Mouse (Mus musculus): ENCODE results near the gene Schip1.

Gene Schip1

GRCm38 (mm10) chr3:68398691-68399090, 334.1 kb downstream of the Schip1 start:
- DNase-seq = no peak

- DNase-seq = no peak
Observed at GRCm38 (mm10) chr3:68400121-68400520, 335.5 kb downstream of the Schip1 start.

- no peak for DNase-seq
Observed at GRCm38 (mm10) chr3:68403343-68403742, 338.7 kb downstream of the Schip1 start.

- DNase-seq = no peak
Observed at GRCm38 (mm10) chr3:68403783-68404217, 339.2 kb downstream of the Schip1 start.

GRCm38 (mm10) chr3:68405724-68406123, 341.1 kb downstream of the Schip1 start:
- DNase-seq = no peak

DNA sequence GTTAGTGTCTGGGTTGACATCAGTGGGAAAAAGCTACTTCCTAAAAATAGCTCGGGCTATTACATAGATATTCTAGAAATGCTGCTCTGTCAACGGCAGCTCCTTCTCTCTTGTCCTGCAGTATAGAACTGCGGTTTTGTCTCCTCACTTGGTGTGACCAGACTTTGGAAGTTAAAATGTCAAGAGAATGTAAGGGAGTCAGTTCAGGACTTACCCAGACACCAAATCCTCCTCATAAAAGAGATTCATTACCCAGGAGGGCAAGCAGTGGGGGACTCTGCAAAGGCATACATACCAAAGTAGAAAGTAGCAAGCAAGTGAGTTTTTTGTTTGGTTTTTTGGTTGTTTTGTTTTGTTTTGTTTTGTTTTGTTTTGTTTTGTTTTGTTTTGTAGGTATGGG, 347.7 kb downstream of the Schip1 start:
- DNase-seq = no peak

DNA sequence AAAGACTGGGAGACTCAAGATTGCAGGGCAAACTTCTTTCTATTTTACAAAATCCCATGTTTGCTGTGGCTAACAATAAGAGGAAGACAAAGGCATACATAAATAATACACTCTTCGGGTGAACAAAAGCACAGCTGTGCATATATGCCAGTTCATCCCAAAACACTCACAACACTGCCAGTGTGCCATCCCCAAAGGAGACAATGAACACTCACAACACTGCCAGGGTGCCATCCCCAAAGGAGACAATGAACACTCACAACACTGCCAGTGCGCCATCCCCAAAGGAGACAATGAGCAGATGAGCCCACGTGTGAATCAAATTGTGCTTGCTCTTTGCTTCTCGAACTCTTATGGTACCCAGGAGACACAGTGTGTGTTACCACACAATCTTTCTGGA, 355.2 kb downstream of the Schip1 start:
- no peak for DNase-seq

DNA sequence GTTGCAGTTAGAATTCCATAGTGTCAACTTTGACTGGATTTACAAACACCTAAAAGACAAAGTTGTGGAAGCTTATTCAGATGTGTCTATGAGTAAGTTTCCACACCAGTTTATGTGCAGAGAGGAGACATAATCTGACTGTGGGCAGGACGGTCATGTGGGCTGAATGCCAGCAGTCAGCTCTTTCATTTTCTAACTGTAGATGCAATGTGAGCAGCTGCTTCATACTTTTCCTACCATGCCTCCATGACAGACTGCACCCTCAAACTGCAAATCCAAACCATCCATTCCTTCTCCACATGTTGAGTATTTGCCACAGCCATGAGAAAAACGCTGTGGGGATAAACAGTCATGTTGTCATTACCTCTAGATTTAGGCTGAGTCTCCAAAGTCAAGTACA, 356.3 kb downstream of the Schip1 start:
- DNase-seq = no peak

GRCm38 (mm10) chr3:68421849-68422248, 357.2 kb downstream of the Schip1 start:
- DNase-seq = no peak

DNA sequence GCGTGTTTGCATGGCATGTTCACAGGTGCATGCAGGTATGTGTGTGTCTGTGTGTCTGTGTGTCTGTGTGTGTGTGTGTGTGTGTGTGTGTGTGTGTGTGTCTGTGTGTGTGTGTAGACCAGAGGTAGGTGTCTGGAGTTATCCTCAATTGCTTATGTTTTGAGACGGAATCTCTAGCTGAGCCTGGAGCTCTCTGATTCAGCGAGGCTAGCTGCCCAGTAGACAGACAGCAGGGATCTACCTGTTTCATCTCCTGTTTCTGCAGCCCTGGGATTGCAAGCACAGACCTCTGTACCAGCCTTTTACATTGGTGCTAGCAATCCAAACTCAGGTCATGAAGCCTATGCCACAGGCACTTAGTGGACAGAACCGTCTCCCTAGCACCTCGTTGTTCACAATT, 363.5 kb downstream of the Schip1 start:
- DNase-seq = no peak

GRCm38 (mm10) chr3:68434435-68434834, 369.8 kb downstream of the Schip1 start:
- no peak for DNase-seq

DNA sequence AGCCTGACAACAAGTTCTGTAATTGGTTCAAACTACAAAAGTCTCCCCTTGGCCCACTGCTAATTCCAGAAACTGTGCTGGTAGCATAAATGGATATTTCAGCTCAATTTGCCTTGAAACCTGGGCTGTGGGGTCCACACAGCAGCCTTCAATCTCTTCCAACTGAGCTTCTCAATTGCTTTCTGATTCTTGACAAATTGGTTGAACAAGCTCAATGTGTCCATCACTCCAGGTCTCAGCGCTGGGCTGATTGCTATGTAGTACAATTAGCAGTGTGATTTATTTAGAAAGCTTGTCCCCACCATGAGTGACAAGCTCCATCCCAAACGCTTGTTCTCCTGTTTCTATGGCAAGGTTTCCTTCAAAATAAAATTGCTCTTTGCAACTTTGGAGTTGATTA, 370.3 kb downstream of the Schip1 start:
- DNase-seq = no peak

- DNase-seq = no peak
Observed at GRCm38 (mm10) chr3:68448480-68448879, 383.9 kb downstream of the Schip1 start.

- no peak for DNase-seq
Observed at GRCm38 (mm10) chr3:68451634-68452033, 387.0 kb downstream of the Schip1 start.

DNA sequence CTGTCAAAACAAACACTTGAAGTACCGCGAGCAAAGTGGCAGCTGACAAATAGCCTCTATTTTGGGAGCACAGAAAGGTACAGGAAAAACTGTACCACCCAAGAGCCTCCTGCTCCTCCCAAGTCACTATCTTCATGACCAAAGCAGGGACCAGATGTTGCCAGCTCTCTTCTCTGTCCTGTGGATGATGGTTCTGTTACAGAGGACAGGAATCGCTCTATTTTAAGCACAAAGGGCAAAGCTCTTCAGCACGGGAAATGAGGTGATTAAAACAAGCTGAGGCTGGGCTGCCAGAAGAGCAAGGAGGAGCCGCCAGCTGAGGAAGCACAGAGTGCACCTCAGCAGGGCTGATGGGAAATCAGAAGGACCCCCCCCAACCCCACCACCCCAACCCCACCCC, 388.7 kb downstream of the Schip1 start:
- DNase-seq = no peak

GRCm38 (mm10) chr3:68453719-68454455, 389.3 kb downstream of the Schip1 start:
- no peak for DNase-seq

GRCm38 (mm10) chr3:68466643-68467042, 402.0 kb downstream of the Schip1 start:
- DNase-seq = no peak

DNA sequence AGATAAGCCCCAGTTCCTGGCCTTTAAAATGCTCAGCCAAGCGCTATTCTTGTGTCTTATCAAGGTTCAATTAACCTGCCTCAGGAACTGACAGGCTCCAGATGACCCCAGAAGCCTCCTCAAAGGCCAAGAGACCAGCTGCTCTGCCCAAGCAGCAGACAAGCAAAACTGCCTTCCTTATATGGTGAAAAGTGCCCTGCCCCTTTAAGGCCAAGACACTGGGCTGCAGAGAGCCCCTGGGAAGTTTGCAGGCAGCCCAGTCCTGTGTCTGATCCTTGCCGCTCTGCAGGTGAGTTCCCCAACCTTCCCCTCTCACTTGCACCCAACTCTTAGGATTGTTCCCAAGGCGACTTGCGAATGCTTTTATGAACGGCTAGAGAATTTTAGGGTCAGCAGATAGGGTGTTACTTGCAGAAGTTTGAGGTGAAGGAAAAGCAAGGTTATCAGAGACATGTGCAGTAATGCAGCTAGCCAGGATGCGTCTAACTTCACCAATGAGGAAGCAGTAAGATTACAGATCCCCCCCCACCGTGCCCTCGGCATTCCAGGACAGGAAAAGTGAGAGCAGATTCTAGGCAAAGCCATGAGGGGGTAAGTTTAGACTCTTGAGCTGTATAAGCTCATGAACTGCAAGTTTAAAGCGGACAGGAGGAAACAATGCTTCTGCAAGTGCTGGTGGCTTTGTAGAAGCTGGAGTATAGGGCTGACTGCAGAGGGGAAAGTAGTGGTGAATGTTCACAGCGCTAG, 403.5 kb downstream of the Schip1 start:
- peak; percentile 60 for DNase-seq

DNA sequence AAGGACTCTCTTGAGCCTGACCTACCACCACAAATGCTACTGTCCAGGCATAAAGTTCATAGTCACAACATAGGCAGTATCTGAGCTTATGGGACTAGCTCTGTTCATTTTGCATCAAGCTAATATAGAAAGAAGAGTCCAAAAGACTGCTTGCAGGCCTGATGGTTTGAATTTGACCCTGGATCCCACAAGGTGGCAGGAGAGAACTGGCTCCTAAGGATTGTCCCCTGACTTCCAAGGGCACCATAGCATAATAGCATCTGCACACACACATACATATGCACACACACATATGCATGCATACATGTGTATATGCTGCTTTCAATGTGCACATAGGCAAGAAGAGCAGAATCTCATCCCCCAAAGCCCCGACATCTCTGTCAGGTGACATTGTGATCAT, 405.0 kb downstream of the Schip1 start:
- DNase-seq = peak; percentile 20

DNA sequence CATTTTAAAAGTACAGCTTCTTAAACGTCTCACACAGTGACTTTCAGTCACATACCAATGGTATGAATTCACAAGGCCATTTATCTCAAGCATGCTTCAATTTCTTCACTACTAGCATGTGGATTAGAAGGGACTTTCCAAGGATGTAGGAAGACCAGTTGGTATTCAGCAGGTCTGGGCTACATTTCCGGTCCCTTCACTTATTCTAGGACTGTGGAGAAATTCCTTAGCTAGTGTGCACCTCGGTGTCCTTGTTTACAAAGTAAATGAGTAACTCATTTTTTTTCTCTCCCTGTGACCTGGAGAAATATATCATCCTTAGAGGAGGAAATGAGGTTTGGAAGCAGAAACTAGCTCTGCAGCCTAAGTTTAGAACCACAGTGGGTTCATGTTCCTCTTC, 405.5 kb downstream of the Schip1 start:
- DNase-seq = peak; percentile 24

DNA sequence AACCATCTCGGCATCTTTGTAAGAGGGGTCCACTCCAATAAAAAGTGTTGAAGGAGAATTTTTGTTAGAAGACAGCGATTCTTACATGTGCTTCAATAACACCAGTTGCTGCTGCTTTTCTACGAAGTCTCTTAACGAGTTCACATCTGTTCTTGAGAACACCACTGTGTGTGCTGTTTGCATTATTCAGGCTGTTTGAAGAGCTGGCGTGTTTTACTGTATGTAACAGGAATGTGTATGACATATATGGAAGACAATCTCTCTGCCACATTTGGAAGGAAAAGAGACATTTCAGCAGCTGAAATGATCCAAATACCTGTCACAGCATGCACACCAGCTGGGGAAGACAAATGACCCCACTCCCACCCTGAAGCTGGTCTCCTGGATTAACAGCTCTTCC, 406.0 kb downstream of the Schip1 start:
- DNase-seq = no peak

DNA sequence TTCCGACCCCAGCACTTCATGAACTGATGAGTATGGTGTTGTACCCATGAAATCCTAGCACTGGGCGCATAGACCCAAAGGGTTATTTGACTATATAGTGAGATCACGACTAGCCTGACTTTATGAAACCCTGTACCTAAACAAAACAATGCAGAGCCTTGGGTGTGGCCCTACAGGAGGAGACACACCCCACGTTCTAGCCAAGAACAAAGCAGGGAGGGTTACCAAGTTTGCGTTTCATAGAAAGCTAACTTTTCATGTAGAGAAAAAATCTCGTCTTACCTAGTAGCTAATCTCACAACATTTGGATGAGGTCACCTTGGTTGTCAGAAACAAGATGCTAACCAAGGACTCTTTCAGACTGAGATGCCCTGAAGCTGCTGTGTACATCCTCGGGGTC, 411.7 kb downstream of the Schip1 start:
- DNase-seq = no peak

DNA sequence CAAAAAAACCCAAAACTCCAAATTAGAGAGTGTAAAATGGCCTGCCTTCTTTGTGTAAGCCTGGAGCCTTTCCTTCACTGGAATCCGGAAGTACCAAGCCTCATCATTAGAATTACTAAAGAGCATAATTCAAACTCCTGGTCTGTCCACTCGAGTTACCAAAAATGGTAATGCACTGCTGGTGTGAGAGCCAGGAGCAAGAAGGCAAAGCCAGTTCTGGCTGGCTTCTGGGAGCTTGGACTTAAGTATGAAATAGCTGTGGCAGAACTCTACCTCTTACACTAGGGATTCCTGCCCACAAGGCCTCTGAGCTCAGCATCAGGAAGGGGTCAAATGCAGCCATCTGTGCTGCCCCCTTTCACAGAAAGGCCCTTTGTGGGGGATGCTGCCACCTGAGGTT, 412.9 kb downstream of the Schip1 start:
- DNase-seq = peak; percentile 72

GRCm38 (mm10) chr3:68479266-68479665, 414.7 kb downstream of the Schip1 start:
- no peak for DNase-seq

DNA sequence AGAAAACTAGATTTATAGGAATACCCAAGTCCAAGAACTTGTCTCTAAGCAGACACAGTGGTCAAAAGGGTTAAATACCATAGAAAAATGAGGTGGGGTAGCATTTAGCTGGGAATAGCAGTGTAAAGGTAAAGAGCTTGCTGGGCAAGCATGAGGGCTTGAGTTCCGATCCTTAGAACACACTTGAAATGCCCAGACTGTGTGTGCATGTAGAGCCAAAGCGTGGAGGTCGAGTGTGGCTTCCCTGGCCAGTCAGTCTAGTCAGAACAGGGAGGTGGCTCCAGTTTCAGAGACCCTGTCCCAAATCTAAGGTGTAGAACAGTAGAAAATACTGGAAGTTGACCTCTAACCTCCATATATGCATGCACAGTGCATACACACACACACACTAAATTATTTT, 418.9 kb downstream of the Schip1 start:
- DNase-seq = no peak
